Mouse (Mus musculus): ENCODE data around the gene Smarcad1. TPM values are rescaled to one million over a fixed set of nuclear protein-coding genes. Genes with fewer than 3 reads are reported as not detected.

Gene Smarcad1
- total RNA-seq, 2 experiments from 2014 or later, result 56.6 to 71.6 TPM

Other genes with a start within 250 kb of the Smarcad1 start
- 0.30 and 1.3 TPM in 2 replicates for gene Hpgds, start 102.3 kb downstream of the Smarcad1 start, total RNA-seq (2015)
- gene Hpgds, start 102.3 kb downstream of the Smarcad1 start, total RNA-seq (2017), result 0.37 and 0.84 TPM in 2 replicates

Data from megakaryocyte progenitor cell, adult 5-6 weeks (primary cell).